9 mouse cellular contexts compared by ENCODE assay signal in the genomic region with DNA sequence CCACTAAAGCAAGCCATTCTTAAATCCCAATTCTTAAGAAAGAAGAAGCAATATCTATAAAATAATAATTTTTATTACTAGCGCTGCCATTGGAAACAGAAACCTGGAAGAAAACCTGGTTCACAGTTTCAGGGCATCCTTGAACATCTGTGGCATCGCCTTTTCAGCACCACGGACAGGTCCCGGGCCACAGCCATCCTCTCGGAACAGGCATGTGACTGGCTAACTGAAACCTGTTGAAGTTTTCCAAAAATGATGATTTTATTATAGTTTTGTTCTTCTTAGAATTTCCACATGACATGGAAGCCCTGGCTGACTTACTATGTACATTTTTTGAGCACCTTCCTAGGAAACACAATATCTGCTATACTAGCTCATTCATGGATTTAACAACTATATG. TPM values are rescaled to one million over a fixed set of nuclear protein-coding genes. Genes with fewer than 3 reads are reported as not detected.
DNase-seq lines count a peak whose midpoint lies in the region.
"Had no signal": no experiment of that assay in that cellular context is flagged by ENCODE, and none has a peak within 500 bp of the region (broad histone marks: within the 10 kb centered on the region; RNA-seq: fewer than 3 reads in every experiment).

No protein-coding gene starts in this region.

- DNase-seq in gastrocnemius, postnatal 14 days: peak; percentile 49
- no peak for DNase-seq in gastrocnemius, adult 18-20 months (ENCODE audit: low spot score)
- peak; percentile 18 for DNase-seq in thymus, postnatal 0 days (ENCODE audit: low spot score)
- no peak for DNase-seq in thymus, adult 18-20 months
- peak; percentile 69 for DNase-seq in forelimb bud, embryonic 11.5 days (ENCODE audit: low read depth, low spot score)
- peak; percentile 30 for DNase-seq in splenic B cell, adult 2 months (ENCODE audit: low read depth, low spot score)
- DNase-seq in left cerebral cortex, adult 18-20 months (ENCODE audit: low spot score in 2 of 2): no peak
- no peak for DNase-seq in right cerebral cortex, postnatal 4 days
- DNase-seq: cerebellum, postnatal 25 days had no signal

- intact Hi-C loops in gastrocnemius, postnatal 14 days (cut with DNase I; ENCODE audit: low total_unique reads): loop anchor here (10.0 kb wide), 1 partner anchor 190 kb away; no protein-coding TSS in a partner anchor

- no peaks in the 10 kb centered on the region for H3K36me3 ChIP-seq in splenic B cell, adult 2 months (ENCODE audit: control insufficient read depth, insufficient read depth, low read length, poor library complexity, severe bottlenecking)

- no peaks in the 10 kb centered on the region for H3K27me3 ChIP-seq in splenic B cell, adult 2 months (ENCODE audit: control insufficient read depth, insufficient read depth, low read length, poor library complexity, severe bottlenecking)

RNA-seq across cellular contexts. Expression of a gene that starts 24.5 kb away (rescaled TPM):
- total RNA-seq in gastrocnemius, postnatal 14 days (2021): 10 to 100 TPM; 14.9 to 17.4 TPM
- total RNA-seq in gastrocnemius, adult 18-20 months (2021): 10 to 100 TPM; 17.8 to 28.3 TPM
- 50.3 and 53.0 TPM in 2 replicates for polyA plus RNA-seq in thymus, postnatal 0 days (2015; fragmentation: Nextera tagmentation; extraction: Ambion mirVana)
- total RNA-seq in left cerebral cortex, adult 18-20 months (2021): 10 to 100 TPM; 19.7 to 21.5 TPM

RNA-seq across cellular contexts. Expression of a gene that starts 26.4 kb away (rescaled TPM):
- total RNA-seq in gastrocnemius, postnatal 14 days (2021): 1 to 10 TPM in 1 of 2 experiments, under 1 TPM in 1; 0.98 to 1.7 TPM
- under 1 TPM; 0.91 to 0.93 TPM for total RNA-seq in gastrocnemius, adult 18-20 months (2021)
- 75.9 and 97.4 TPM in 2 replicates for polyA plus RNA-seq in thymus, postnatal 0 days (2015; fragmentation: Nextera tagmentation; extraction: Ambion mirVana)
- 10 to 100 TPM; 25.1 to 27.8 TPM for total RNA-seq in left cerebral cortex, adult 18-20 months (2021)

Comparison
In these comparisons a context has a peak if more than half of its experiments do, and no peak if none do; other contexts are left out.
1. DNase-seq: peak in gastrocnemius, postnatal 14 days (single experiment), thymus, postnatal 0 days (single experiment), forelimb bud, embryonic 11.5 days (single experiment) and splenic B cell, adult 2 months (single experiment); none in gastrocnemius, adult 18-20 months (single experiment), thymus, adult 18-20 months (0 of 2), left cerebral cortex, adult 18-20 months (0 of 2) and right cerebral cortex, postnatal 4 days (single experiment).
2. RNA of a gene that starts 26.4 kb away (total RNA-seq): 25.1 to 27.8 TPM in left cerebral cortex, adult 18-20 months; 0.98 to 1.7 TPM in gastrocnemius, postnatal 14 days and 0.91 to 0.93 TPM in gastrocnemius, adult 18-20 months; every median in the first group is over 4 times any median in the second.